Mouse (Mus musculus): ENCODE data around the gene Il9r. TPM values are rescaled to one million over a fixed set of nuclear protein-coding genes. Genes with fewer than 3 reads are reported as not detected.
A peak's percentile ranks its signal among the peaks of the same experiment; 100 is the strongest.

The Il9r gene
- total and polyA plus RNA-seq, 3 experiments: 2.3 to 5.7 (median 4.0) TPM

GRCm38 (mm10) chr11:32196727-32197126 is 3.4 kb downstream of the Il9r start:
- Histone ChIP-seq H3K27me3 (ENCODE audit: insufficient read depth, low read length) (peaks cover 31% of the 10 kb centered on the region; the same call in 1 of the 2 replicates), H3K4me3 (ENCODE audit: low read depth, low read length) (no peak overlapping the region; the same call in 1 of the 2 replicates), H3K36me3 (replicated peaks) (peaks cover 35% of the 10 kb centered on the region), H3K4me1 (ENCODE audit: insufficient read depth, low read depth, low read length) (peaks cover 63% of the 10 kb centered on the region), H3K9me3 (replicated peaks) (no peaks in the 10 kb centered on the region)
- no peak for DNase-seq (ENCODE audit: low spot score)
- ATAC-seq (ENCODE audit: extremely low read depth, insufficient number of reproducible peaks, low FRiP score, poor library complexity, severe bottlenecking): no peak
- no peak for TF ChIP-seq GATA1 (IDR thresholded peaks at IDR 0.05; ENCODE audit: borderline replicate concordance, low read length)
- no peak for TF ChIP-seq POLR2AphosphoS5 (IDR thresholded peaks at IDR 0.05; ENCODE audit: insufficient replicate concordance, low read depth, low read length)
- TF ChIP-seq GATA2 (IDR thresholded peaks at IDR 0.05; ENCODE audit: borderline replicate concordance, low read depth, low read length): no peak
- TF ChIP-seq TAL1 (conservative IDR thresholded peaks at IDR 0.05; ENCODE audit: low read depth, low read length): no peak
- no peak for TF ChIP-seq CTCF (IDR thresholded peaks at IDR 0.05; ENCODE audit: low read depth, low read length)

- Histone ChIP-seq H3K4me3 (ENCODE audit: low read depth, low read length) (peak overlapping the region; percentile 31; the same call in 1 of the 2 replicates), H3K4me1 (ENCODE audit: insufficient read depth, low read depth, low read length) (peaks cover 59% of the 10 kb centered on the region), H3K27me3 (ENCODE audit: insufficient read depth, low read length) (peaks cover 31% of the 10 kb centered on the region; the same call in 1 of the 2 replicates), H3K36me3 (replicated peaks) (peaks cover 43% of the 10 kb centered on the region), H3K9me3 (replicated peaks) (no peaks in the 10 kb centered on the region)
- ATAC-seq (ENCODE audit: extremely low read depth, insufficient number of reproducible peaks, low FRiP score, poor library complexity, severe bottlenecking) (peak; percentile 69), DNase-seq (ENCODE audit: low spot score) (peak; percentile 55)
- TF ChIP-seq POLR2AphosphoS5 (IDR thresholded peaks at IDR 0.05; ENCODE audit: insufficient replicate concordance, low read depth, low read length) (no peak), GATA1 (IDR thresholded peaks at IDR 0.05; ENCODE audit: borderline replicate concordance, low read length) (no peak), CTCF (IDR thresholded peaks at IDR 0.05; ENCODE audit: low read depth, low read length) (no peak), TAL1 (conservative IDR thresholded peaks at IDR 0.05; ENCODE audit: low read depth, low read length) (no peak), GATA2 (IDR thresholded peaks at IDR 0.05; ENCODE audit: borderline replicate concordance, low read depth, low read length) (no peak)
These were observed 4.1 kb downstream of the Il9r start for GRCm38 (mm10) chr11:32195867-32196540.

GRCm38 (mm10) chr11:32194626-32195025 is 5.5 kb downstream of the Il9r start:
- H3K9me3 ChIP-seq (replicated peaks): no peaks in the 10 kb centered on the region
- TF ChIP-seq TAL1 (conservative IDR thresholded peaks at IDR 0.05; ENCODE audit: low read depth, low read length) (no peak), GATA2 (IDR thresholded peaks at IDR 0.05; ENCODE audit: borderline replicate concordance, low read depth, low read length) (no peak), POLR2AphosphoS5 (IDR thresholded peaks at IDR 0.05; ENCODE audit: insufficient replicate concordance, low read depth, low read length) (no peak), GATA1 (IDR thresholded peaks at IDR 0.05; ENCODE audit: borderline replicate concordance, low read length) (no peak), CTCF (IDR thresholded peaks at IDR 0.05; ENCODE audit: low read depth, low read length) (no peak)
- no peak overlapping the region for H3K4me3 ChIP-seq (ENCODE audit: low read depth, low read length)
- DNase-seq (ENCODE audit: low spot score) (no peak), ATAC-seq (ENCODE audit: extremely low read depth, insufficient number of reproducible peaks, low FRiP score, poor library complexity, severe bottlenecking) (no peak)
- peaks cover 54% of the 10 kb centered on the region for H3K36me3 ChIP-seq (replicated peaks)
- H3K4me1 ChIP-seq (ENCODE audit: insufficient read depth, low read depth, low read length): peaks cover 50% of the 10 kb centered on the region
- peaks cover 37% of the 10 kb centered on the region; the same call in 1 of the 2 replicates for H3K27me3 ChIP-seq (ENCODE audit: insufficient read depth, low read length)

DNA sequence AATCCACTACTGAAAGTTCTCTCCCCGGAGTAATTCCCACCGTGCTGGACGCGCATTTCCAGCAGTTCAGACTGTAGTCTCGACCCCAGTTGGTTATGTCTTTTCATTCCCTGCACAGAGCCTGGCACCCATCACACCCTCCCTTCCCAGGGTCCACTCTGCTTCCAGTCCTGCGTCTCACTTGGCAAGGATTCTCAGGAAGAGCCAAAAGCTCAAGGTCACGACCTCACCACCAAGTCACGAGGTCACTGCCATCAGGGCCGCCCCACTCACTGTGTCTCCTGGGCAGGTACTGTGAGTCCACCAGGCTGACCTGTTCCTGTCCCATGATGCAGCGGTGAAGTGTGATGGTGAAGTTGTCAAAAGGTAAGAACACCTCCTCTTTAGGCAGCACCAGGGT is 6.0 kb downstream of the Il9r start:
- H3K36me3 ChIP-seq (replicated peaks): peaks cover 54% of the 10 kb centered on the region
- no peaks in the 10 kb centered on the region for H3K9me3 ChIP-seq (replicated peaks)
- peaks cover 37% of the 10 kb centered on the region; the same call in 1 of the 2 replicates for H3K27me3 ChIP-seq (ENCODE audit: insufficient read depth, low read length)
- TF ChIP-seq POLR2AphosphoS5 (IDR thresholded peaks at IDR 0.05; ENCODE audit: insufficient replicate concordance, low read depth, low read length): no peak
- no peak for TF ChIP-seq GATA1 (IDR thresholded peaks at IDR 0.05; ENCODE audit: borderline replicate concordance, low read length)
- no peak for TF ChIP-seq TAL1 (conservative IDR thresholded peaks at IDR 0.05; ENCODE audit: low read depth, low read length)
- no peak for TF ChIP-seq GATA2 (IDR thresholded peaks at IDR 0.05; ENCODE audit: borderline replicate concordance, low read depth, low read length)
- TF ChIP-seq CTCF (IDR thresholded peaks at IDR 0.05; ENCODE audit: low read depth, low read length): no peak
- no peak overlapping the region for H3K4me3 ChIP-seq (ENCODE audit: low read depth, low read length)
- ATAC-seq (ENCODE audit: extremely low read depth, insufficient number of reproducible peaks, low FRiP score, poor library complexity, severe bottlenecking): no peak
- DNase-seq (ENCODE audit: low spot score): no peak
- peaks cover 47% of the 10 kb centered on the region for H3K4me1 ChIP-seq (ENCODE audit: insufficient read depth, low read depth, low read length)

DNA sequence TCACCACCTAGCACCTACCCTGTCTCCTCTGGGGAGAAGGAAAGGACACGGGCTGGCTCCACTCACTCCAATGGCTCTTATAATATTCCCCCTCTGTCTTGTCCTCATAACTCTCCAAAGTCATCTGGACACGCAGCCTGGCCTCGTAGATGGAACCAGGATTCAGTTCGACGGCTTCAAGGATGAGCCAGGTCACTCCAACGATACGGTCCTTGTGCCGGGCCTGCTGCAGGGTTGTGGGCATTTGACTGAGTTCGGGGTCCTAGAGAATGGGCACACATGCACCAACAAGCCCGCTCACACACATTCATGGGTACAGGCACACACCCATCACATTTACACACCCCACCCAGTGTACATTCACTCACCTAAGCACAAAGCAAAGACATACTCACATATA is 6.9 kb downstream of the Il9r start:
- Histone ChIP-seq H3K9me3 (replicated peaks) (no peaks in the 10 kb centered on the region), H3K36me3 (replicated peaks) (peaks cover 52% of the 10 kb centered on the region), H3K4me1 (ENCODE audit: insufficient read depth, low read depth, low read length) (peaks cover 38% of the 10 kb centered on the region), H3K4me3 (ENCODE audit: low read depth, low read length) (no peak overlapping the region), H3K27me3 (ENCODE audit: insufficient read depth, low read length) (peaks cover 38% of the 10 kb centered on the region)
- DNase-seq (ENCODE audit: low spot score) (no peak), ATAC-seq (ENCODE audit: extremely low read depth, insufficient number of reproducible peaks, low FRiP score, poor library complexity, severe bottlenecking) (no peak)
- TF ChIP-seq GATA2 (IDR thresholded peaks at IDR 0.05; ENCODE audit: borderline replicate concordance, low read depth, low read length) (no peak), POLR2AphosphoS5 (IDR thresholded peaks at IDR 0.05; ENCODE audit: insufficient replicate concordance, low read depth, low read length) (no peak), TAL1 (conservative IDR thresholded peaks at IDR 0.05; ENCODE audit: low read depth, low read length) (no peak), GATA1 (IDR thresholded peaks at IDR 0.05; ENCODE audit: borderline replicate concordance, low read length) (no peak), CTCF (IDR thresholded peaks at IDR 0.05; ENCODE audit: low read depth, low read length) (no peak)

- no peak for ATAC-seq (ENCODE audit: extremely low read depth, insufficient number of reproducible peaks, low FRiP score, poor library complexity, severe bottlenecking)
- Histone ChIP-seq H3K27me3 (ENCODE audit: insufficient read depth, low read length) (peaks cover 33% of the 10 kb centered on the region), H3K9me3 (replicated peaks) (no peaks in the 10 kb centered on the region), H3K4me1 (ENCODE audit: insufficient read depth, low read depth, low read length) (peaks cover 14% of the 10 kb centered on the region), H3K36me3 (replicated peaks) (peaks cover 52% of the 10 kb centered on the region), H3K4me3 (ENCODE audit: low read depth, low read length) (no peak overlapping the region)
- TF ChIP-seq GATA1 (IDR thresholded peaks at IDR 0.05; ENCODE audit: borderline replicate concordance, low read length) (no peak), POLR2AphosphoS5 (IDR thresholded peaks at IDR 0.05; ENCODE audit: insufficient replicate concordance, low read depth, low read length) (no peak), CTCF (IDR thresholded peaks at IDR 0.05; ENCODE audit: low read depth, low read length) (no peak), GATA2 (IDR thresholded peaks at IDR 0.05; ENCODE audit: borderline replicate concordance, low read depth, low read length) (no peak), TAL1 (conservative IDR thresholded peaks at IDR 0.05; ENCODE audit: low read depth, low read length) (no peak)
- no peak for DNase-seq (ENCODE audit: low spot score)
These were observed 9.4 kb downstream of the Il9r start for GRCm38 (mm10) chr11:32190603-32191110.

All from G1E (cell line).